Mouse (Mus musculus): ENCODE measurements around the gene Slc36a2. TPM values are rescaled to one million over a fixed set of nuclear protein-coding genes. Genes with fewer than 3 reads are reported as not detected.
"Not testable (repeated sequence)": the region's sequence is repeated elsewhere in the genome, so short reads cannot be mapped to it uniquely, and the experiment has no call there.

Slc36a2 gene
- polyA plus RNA-seq, 1 experiment from 2014 or later: 2.2 TPM

DNA sequence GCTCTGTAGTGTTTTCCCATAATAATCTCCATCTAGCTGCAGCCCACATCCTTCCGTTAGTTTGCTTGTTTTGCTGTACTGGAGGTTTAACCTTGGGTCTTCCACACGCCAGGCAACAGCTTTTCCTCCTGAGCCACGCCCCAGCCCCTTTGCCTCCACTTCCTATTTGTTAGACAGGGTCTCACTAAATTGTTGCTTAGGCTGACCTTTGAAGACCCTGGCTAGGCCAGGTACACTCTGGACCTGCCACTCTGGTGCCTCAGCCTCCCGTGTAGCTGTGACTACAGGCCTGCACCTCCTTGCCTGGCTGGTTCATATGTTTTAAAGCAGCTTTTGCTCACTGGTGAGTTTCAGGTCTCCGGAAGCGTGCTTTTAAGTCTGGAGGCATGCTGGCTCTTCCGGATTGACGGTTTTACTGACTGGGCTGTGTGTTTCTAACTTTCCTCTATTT, 64.0 kb downstream of the Slc36a2 start:
- WGBS: 79% methylated on average over 8 of the region's 8 CpGs
- H3K27ac ChIP-seq: 0 out of 2 replicates have a peak overlapping the region, but pooled peaks have one; percentile 1

DNA sequence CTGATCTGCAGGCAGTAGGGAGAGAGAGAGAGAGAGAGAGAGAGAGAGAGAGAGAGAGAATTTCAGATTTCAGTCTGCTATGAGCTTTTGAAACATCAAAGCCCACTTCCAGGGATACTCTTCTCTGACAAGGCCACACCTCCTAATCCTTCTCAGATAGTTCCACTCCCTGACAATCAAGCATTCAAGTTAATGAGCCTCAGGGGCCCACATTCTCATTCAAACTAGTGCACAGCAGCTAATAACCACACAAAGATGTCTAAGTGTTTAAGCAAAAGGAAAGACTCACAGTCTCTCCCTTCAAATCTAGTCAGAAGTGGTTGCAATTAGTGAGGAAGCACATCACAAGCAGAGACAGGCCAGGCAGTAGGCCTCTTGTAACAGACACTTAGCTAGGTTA, 64.6 kb downstream of the Slc36a2 start:
- Histone ChIP-seq H3K4me3 (no peak overlapping the region), H3K36me3 (peaks cover 3% of the 10 kb centered on the region; the same call in 1 of the 2 replicates), H3K9me3 (no peaks in the 10 kb centered on the region), H3K27me3 (ENCODE audit: insufficient read depth, poor library complexity, severe bottlenecking) (no peaks in the 10 kb centered on the region), H3K27ac (0 out of 2 replicates have a peak overlapping the region, but pooled peaks have one; percentile 1), H3K4me1 (peaks cover 6% of the 10 kb centered on the region)
- no peak for DNase-seq (ENCODE audit: low spot score)

More for the DNA sequence above, 64.0 kb downstream of the Slc36a2 start:
- Histone ChIP-seq H3K27me3 (ENCODE audit: insufficient read depth, poor library complexity, severe bottlenecking) (no peaks in the 10 kb centered on the region), H3K9me3 (no peaks in the 10 kb centered on the region), H3K36me3 (peaks cover 3% of the 10 kb centered on the region; the same call in 1 of the 2 replicates), H3K4me3 (no peak overlapping the region), H3K4me1 (peaks cover 6% of the 10 kb centered on the region)
- no peak for DNase-seq (ENCODE audit: low spot score)

DNA sequence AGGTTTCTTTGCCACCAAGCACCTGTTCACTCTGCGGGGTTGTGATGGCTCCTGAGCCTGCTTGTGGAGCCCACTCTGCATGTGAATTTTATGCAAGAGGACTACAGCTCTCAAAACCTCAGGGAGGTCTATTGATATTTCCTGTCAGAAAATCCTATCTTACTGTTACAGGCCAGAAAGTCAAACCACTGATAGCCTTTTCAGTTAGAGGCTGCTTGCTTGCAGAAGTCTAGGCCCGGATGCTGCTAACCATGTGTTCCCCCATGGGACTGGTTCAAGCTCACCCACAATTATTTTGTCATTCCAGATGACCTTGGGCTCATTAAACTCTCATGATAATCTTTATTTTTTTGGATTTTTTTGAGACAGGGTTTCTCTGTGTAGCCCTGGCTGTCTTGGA, 67.8 kb downstream of the Slc36a2 start:
- Histone ChIP-seq H3K36me3 (peaks cover 3% of the 10 kb centered on the region; the same call in 1 of the 2 replicates), H3K27me3 (ENCODE audit: insufficient read depth, poor library complexity, severe bottlenecking) (no peaks in the 10 kb centered on the region), H3K4me3 (no peak overlapping the region), H3K4me1 (peaks cover 20% of the 10 kb centered on the region), H3K27ac (no peak overlapping the region), H3K9me3 (no peaks in the 10 kb centered on the region)
- no peak for DNase-seq (ENCODE audit: low spot score)
- 78% methylated on average over 2 of the region's 2 CpGs for WGBS

DNA sequence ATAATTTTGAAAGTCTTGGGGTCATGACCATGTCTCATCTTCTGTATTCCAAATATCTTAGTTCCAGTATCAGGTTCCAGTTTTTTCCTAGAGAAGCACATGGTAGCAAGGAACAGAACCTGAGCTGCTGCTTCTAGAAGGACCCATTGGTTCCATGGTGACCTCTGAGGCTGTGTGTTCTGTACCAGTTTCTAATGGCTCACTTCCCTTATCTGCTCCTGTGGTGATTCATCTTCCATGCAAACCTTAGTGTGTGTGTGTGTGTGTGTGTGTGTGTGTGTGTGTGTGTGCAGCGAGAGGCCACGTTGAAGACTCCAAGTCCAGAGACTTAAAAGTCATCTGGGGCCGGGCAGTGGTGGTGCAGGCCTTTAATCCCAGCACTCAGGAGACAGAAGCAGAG, 68.9 kb downstream of the Slc36a2 start:
- H3K4me1 ChIP-seq: peaks cover 20% of the 10 kb centered on the region
- no peak for DNase-seq (ENCODE audit: low spot score)
- WGBS: 94% methylated on average over 3 of the region's 3 CpGs

DNA sequence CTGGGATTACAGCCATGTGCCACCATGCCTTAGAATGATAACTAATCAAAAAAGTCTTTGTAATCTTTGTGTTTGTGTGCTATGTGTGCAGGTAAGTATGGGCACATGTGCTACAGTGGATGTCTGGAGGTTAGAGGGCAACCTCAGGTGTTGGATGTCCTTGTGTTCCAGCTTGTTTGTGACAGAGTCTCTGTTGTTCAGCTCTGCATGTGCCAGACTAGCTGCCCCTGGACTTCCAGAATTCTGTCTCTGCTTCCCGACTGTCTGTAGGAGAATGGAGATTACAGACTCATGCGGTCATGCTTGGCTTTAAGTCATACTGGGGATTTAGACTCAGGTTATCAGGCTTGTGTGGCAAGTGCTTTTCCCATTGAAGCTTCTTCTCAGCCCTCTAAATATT, 70.6 kb downstream of the Slc36a2 start:
- Histone ChIP-seq H3K27ac (peak overlapping the region; percentile 83), H3K4me1 (peaks cover 20% of the 10 kb centered on the region), H3K9me3 (no peaks in the 10 kb centered on the region), H3K27me3 (ENCODE audit: insufficient read depth, poor library complexity, severe bottlenecking) (no peaks in the 10 kb centered on the region), H3K4me3 (no peak overlapping the region), H3K36me3 (no peaks in the 10 kb centered on the region)
- WGBS: 61% methylated on average over 2 of the region's 2 CpGs
- no peak for DNase-seq (ENCODE audit: low spot score)

More for the DNA sequence above, 68.9 kb downstream of the Slc36a2 start:
- no peaks in the 10 kb centered on the region for H3K9me3 ChIP-seq
- H3K27me3 ChIP-seq (ENCODE audit: insufficient read depth, poor library complexity, severe bottlenecking): no peaks in the 10 kb centered on the region
- no peak overlapping the region for H3K27ac ChIP-seq
- H3K36me3 ChIP-seq: peaks cover 3% of the 10 kb centered on the region; the same call in 1 of the 2 replicates
- H3K4me3 ChIP-seq: no peak overlapping the region

DNA sequence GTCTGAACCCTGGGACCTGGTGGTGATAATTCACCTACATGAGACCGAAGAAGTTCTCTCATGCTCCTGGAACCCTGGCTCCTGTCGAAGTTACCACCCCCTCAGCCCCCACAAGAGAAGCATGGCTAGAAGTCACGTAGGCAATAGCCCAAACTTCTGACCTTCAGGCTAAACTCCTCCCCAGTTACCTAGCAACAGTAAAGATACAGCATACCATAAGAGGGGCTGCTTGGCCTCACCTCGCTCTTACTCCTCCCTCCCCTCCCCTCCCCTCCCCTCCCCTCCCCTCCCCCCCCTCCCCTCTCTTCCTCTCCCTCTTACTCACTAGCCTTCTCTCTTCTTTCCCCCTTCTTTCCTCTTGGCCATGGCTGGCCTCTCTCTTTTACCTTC, 71.0 kb downstream of the Slc36a2 start:
- not testable (repeated sequence) for H3K9me3 ChIP-seq; H3K27me3 ChIP-seq (ENCODE audit: insufficient read depth, poor library complexity, severe bottlenecking); H3K36me3 ChIP-seq; H3K4me3 ChIP-seq
- DNase-seq (ENCODE audit: low spot score): peak; percentile 80
- WGBS: 15% methylated on average over 4 of the region's 4 CpGs
- Histone ChIP-seq H3K4me1 (peaks cover 20% of the 10 kb centered on the region), H3K27ac (peak overlapping the region; percentile 83)

DNA sequence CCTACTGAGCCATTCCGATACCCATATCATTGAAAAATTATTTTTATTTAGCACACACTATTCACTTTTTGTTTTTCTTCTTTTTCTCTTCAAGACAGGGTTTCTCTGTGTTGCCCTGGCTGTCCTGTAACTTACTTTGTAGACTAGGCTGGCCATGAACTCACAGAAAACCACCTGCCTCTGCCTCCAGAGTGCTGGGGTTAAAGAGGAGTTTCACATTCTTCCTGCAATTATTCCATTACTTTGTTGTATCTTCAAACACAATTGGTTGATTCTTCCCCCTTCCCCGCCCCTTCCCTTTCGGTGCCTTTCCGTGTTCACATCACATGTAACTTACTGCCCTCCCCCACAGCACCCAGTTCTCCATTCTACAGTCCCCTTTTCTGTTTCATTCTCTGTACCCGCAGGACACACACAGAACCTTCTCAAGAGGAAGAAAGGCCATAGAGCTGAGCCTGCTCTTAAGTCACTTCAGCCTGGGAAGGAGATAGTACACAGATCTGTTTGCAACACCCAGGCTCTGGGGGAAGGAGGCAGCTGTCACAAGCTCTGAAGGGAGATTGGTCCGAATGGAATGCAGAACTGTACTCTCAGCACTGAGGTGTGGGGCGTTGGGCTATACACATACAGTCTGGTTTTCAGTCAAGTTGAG, 71.5 kb downstream of the Slc36a2 start:
- WGBS: 43% methylated on average over 7 of the region's 7 CpGs
- Histone ChIP-seq H3K27ac (peak overlapping the region; percentile 83), H3K4me3 (no peak overlapping the region), H3K4me1 (peaks cover 20% of the 10 kb centered on the region), H3K36me3 (peaks cover 8% of the 10 kb centered on the region), H3K9me3 (no peaks in the 10 kb centered on the region), H3K27me3 (ENCODE audit: insufficient read depth, poor library complexity, severe bottlenecking) (no peaks in the 10 kb centered on the region)
- peak; percentile 85 for DNase-seq (ENCODE audit: low spot score)

DNA sequence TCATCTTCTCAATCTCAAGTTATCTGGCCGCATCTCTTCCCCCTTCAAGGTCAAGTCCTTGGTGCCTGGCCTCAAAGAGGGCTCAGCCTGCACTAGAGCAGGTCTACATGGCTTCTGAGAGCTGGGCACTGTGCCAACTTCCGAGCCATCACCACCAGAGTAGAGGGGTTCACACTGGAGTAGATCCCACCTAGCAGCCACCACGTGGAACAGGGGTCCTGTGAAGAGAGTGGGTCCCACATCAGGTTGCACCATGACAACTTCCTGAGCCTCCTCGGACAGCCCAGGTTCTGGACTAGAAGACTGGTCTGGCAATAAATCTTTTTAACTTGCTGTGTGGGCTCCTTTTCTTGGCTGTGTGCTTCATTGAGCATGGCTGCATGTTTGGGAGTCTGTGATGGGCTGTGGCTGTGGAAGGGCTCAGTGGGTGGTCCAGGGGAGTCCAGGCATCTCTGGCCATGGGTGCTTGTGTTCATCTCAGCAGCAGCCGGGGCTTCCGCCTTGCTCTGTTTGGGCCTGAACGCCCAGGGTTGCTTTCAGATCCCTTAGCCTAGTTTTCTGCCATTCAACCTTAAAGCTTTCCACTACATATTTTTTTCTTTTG, 74.2 kb downstream of the Slc36a2 start:
- Histone ChIP-seq H3K4me1 (peaks cover 20% of the 10 kb centered on the region), H3K4me3 (no peak overlapping the region), H3K36me3 (peaks cover 32% of the 10 kb centered on the region), H3K9me3 (no peaks in the 10 kb centered on the region), H3K27ac (no peak overlapping the region), H3K27me3 (ENCODE audit: insufficient read depth, poor library complexity, severe bottlenecking) (no peaks in the 10 kb centered on the region)
- DNase-seq (ENCODE audit: low spot score): no peak
- 79% methylated on average over 7 of the region's 7 CpGs for WGBS

DNA sequence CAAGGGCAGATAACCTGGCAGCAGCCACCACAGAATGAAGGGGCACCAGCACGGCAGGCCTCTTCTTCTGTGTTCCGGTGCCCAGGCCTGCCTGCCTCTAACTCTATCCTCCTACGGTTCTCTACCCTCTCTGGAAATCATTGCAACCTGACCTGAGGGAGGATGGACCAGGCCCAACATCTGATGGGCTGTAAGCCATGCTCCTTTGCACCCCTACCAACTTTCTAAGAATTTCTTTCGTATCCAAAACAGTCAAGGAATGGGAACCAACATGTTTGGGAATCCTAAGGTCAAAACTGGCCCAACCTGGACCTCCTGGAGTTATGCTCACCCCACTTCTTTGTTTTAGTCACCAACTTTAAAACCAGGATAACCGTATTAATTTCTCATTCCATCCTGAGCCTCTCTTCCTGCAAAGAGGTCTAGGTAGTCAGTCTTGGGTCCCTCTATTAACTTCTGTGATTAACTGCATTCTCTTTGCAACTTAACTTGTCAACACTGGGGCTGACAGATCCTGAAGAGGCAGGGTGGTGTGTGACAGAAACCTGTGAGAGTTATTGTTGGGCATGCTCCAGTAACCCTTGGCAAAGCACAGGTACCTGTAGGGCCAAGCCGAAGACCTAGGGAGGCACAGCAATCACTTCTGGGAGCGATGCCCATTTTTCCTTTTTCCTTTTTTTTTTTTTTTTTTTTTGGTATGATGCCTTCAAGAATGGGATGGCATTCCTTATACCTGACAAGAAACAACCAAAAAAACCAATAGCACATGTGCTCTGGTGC, 75.2 kb downstream of the Slc36a2 start:
- no peak overlapping the region for H3K27ac ChIP-seq
- 86% methylated on average over 7 of the region's 7 CpGs for WGBS
- no peak overlapping the region for H3K4me3 ChIP-seq
- peaks cover 38% of the 10 kb centered on the region for H3K36me3 ChIP-seq
- H3K4me1 ChIP-seq: peaks cover 20% of the 10 kb centered on the region
- no peaks in the 10 kb centered on the region for H3K9me3 ChIP-seq
- no peaks in the 10 kb centered on the region for H3K27me3 ChIP-seq (ENCODE audit: insufficient read depth, poor library complexity, severe bottlenecking)
- DNase-seq (ENCODE audit: low spot score): no peak

Other genes with a start within 250 kb of the Slc36a2 start
- 22.7 and 23.7 TPM in 2 replicates for gene Tnip1, start 222.2 kb downstream of the Slc36a2 start, polyA plus RNA-seq (2016; fragmentation: Nextera tagmentation; extraction: Ambion mirVana)
- gene Anxa6, start 151.6 kb downstream of the Slc36a2 start, polyA plus RNA-seq (2016; fragmentation: Nextera tagmentation; extraction: Ambion mirVana): 255 and 342 TPM in 2 replicates
- gene Ccdc69, start 106.9 kb downstream of the Slc36a2 start, polyA plus RNA-seq (2016; fragmentation: Nextera tagmentation; extraction: Ambion mirVana): 10.4 and 17.5 TPM in 2 replicates
- 33.5 and 52.0 TPM in 2 replicates for gene Gm2a, start 87.0 kb downstream of the Slc36a2 start, polyA plus RNA-seq (2016; fragmentation: Nextera tagmentation; extraction: Ambion mirVana)
- gene Slc36a3, start 33.4 kb downstream of the Slc36a2 start, polyA plus RNA-seq (2016; fragmentation: Nextera tagmentation; extraction: Ambion mirVana): not detected in 2 replicates
- 1.3 TPM in 2 replicates for gene Slc36a1, start 19.3 kb upstream of the Slc36a2 start, polyA plus RNA-seq (2016; fragmentation: Nextera tagmentation; extraction: Ambion mirVana)
- 0.02 and 0.03 TPM in 2 replicates for gene Fat2, start 151.5 kb upstream of the Slc36a2 start, polyA plus RNA-seq (2016; fragmentation: Nextera tagmentation; extraction: Ambion mirVana)
- gene Sparc, start 238.1 kb upstream of the Slc36a2 start, polyA plus RNA-seq (2016; fragmentation: Nextera tagmentation; extraction: Ambion mirVana): 995 and 1,097 TPM in 2 replicates

All from heart, embryonic 10.5 days (tissue).